Mouse (Mus musculus): ENCODE results near the gene Ube2v1.

- no peak for TF ChIP-seq POLR2A (IDR thresholded peaks at IDR 0.05; ENCODE audit: borderline replicate concordance, extremely low read depth, low read depth, low read length)
- TF ChIP-seq CTCF (IDR thresholded peaks at IDR 0.05; ENCODE audit: insufficient read depth, low read length): no peak
Measured at GRCm38 (mm10) chr2:167575581-167575980, 56.3 kb downstream of the Ube2v1 start.

Data from lung, adult 2 months (tissue).